Mouse (Mus musculus) CD4-positive helper T cell, adult 2 months (primary cell): ENCODE data around the gene Mrps7.

Experiments
- DNase-seq: peaks from one replicate; pipeline ENCODE4 v3.0.0-alpha.2; 2012; ENCODE audit warnings: low read depth, missing footprints, low spot score

Gene Mrps7

GRCm38 (mm10) chr11:115647459-115647858 is 43.7 kb downstream of the Mrps7 start:
- DNase-seq = peak; percentile 84

DNA sequence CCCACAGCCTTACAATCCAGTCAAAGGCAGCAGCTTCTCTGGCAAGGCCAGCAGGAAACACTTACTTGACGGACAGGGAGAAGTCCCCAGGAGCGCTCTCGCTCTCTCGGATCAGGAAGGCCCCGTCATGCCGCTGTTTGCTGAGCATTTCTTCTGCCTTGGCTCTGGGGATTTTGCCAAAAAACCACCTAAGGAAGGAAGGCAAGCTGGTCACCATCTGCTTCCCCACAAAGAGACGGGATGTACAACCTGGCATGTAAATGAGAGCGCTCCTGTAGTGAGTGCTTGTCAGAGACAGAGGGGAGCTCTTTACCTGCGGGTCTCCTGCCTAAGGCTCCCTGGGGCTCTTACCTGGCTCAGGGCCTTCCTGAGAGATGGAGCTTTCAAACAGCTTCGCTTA is 46.0 kb downstream of the Mrps7 start:
- DNase-seq = no peak

DNA sequence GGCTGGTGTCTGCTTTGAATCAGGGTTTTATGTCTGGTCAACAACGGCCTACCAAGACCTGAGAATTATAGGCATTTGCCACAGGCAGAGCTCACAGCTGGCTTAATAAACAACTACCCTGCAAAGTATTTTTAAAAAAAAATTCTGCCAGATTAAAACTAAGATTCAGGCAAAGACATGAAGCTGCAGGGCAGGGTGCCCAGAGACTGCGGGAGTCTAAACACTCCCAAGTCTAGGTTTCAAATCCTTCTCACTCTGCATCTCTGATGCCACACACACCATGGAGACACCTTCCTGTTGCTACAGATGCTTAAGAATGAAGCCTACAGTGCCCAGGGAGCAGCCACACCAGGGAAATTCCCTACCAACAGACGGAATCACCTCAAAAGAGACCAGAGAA is 48.0 kb downstream of the Mrps7 start:
- no peak for DNase-seq

DNA sequence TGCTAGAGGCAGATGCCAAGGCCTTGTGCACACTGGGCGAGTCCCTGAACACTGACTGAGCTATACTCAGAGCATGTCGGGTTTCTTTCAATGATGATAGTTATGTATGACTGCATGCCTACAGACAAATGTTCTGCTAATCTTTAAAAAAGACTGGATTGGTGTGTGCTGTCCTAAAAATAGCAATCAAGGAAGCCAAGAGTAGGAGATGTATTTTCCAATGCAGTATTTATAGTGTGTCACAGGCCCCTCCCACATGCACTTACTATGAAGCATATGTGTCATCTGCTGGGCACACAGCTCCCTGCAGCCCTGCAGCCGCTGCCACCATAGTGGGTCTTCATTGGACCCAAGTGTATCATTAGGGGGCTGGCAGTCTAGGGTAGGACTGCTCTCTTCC is 49.5 kb downstream of the Mrps7 start:
- DNase-seq = no peak

- DNase-seq = no peak
These were observed 50.4 kb downstream of the Mrps7 start for GRCm38 (mm10) chr11:115654128-115654527.
